Mouse (Mus musculus): ENCODE data around the gene Erg.

DNA sequence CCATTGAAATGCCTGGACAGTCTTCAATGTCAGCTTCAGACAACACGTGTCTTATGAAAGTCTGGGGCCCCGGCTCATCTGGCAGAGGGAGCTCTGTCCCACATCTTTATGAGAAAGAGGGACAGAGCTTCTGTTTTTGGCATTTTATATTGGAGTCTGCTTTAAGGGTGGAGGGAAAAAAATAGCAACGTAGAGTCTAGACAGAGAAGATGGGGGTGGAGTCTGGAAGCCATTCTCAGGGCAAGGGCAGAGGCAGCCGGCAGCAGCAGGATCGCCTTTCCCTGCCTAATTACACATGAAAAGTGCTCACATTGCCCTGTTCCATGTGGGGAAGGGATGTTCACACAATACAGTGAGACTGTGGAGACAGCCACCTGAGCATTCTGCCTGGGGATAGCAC lies 16.1 kb upstream of the Erg start:
- TF ChIP-seq CTCF (IDR thresholded peaks at IDR 0.05; ENCODE audit: borderline replicate concordance, insufficient read depth, low read length) (no peak), POLR2A (IDR thresholded peaks at IDR 0.05; ENCODE audit: low read depth, low read length) (no peak)
